In the genomic region with DNA sequence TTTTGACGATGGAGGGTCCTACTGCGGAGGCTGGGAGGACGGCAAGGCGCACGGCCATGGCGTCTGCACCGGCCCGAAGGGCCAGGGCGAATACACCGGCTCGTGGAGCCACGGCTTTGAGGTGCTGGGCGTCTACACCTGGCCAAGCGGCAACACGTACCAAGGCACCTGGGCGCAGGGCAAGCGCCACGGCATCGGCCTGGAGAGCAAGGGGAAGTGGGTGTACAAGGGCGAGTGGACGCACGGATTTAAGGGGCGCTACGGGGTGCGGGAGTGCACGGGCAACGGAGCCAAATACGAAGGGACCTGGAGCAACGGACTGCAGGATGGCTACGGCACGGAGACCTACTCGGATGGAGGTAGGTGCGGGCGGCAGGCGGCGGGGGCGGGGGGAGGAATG, we compare ENCODE assay signal across 8 mouse cellular contexts. TPM values are rescaled to one million over a fixed set of nuclear protein-coding genes. Genes with fewer than 3 reads are reported as not detected.
DNase-seq lines count a peak whose midpoint lies in the region; ATAC-seq lines count a peak whose summit lies in the region.

No protein-coding gene starts in this region.

- H3K27me3 ChIP-seq in heart, embryonic 15.5 days = peaks cover 85% of the 10 kb centered on the region
- H3K27me3 ChIP-seq in forebrain, embryonic 13.5 days = peaks cover 64% of the 10 kb centered on the region
- H3K27me3 ChIP-seq in midbrain, embryonic 10.5 days (ENCODE audit: low read depth, poor library complexity, severe bottlenecking) = peaks cover 64% of the 10 kb centered on the region

- H3K27ac ChIP-seq in heart, embryonic 15.5 days = no peak overlapping the region
- 0 out of 2 replicates have a peak overlapping the region, but pooled peaks have one; percentile 35 for H3K27ac ChIP-seq in forebrain, embryonic 13.5 days
- H3K27ac ChIP-seq in midbrain, embryonic 10.5 days (replicated peaks) = peak overlapping the region; percentile 72

- H3K4me1 ChIP-seq in heart, embryonic 15.5 days (replicated peaks) = peaks cover 13% of the 10 kb centered on the region
- peaks cover 28% of the 10 kb centered on the region for H3K4me1 ChIP-seq in forebrain, embryonic 13.5 days
- peaks cover 27% of the 10 kb centered on the region for H3K4me1 ChIP-seq in midbrain, embryonic 10.5 days

- H3K9ac ChIP-seq in heart, embryonic 15.5 days = no peak overlapping the region
- H3K9ac ChIP-seq in forebrain, embryonic 13.5 days = peak overlapping the region; percentile 76

- intact Hi-C loops in heart, postnatal 25 days (cut with DNase I) = no loop called here

- no peak for DNase-seq in heart, adult 8-10 months (ENCODE audit: low spot score)
- peak; percentile 33 for DNase-seq in ZHBTc4 (ENCODE audit: low read depth, low spot score)
- peak; percentile 37 for DNase-seq in midbrain, embryonic 10.5 days (ENCODE audit: low spot score)
- DNase-seq in gastrocnemius, adult 8-10 months (ENCODE audit: low spot score in 2 of 2) = no peak
- DNase-seq in heart, postnatal 25 days (ENCODE audit: low spot score) = no peak

- 1% methylated on average over 37 of the region's 37 CpGs for WGBS in heart, embryonic 15.5 days
- under 1% methylated on average over 37 of the region's 37 CpGs for WGBS in forebrain, embryonic 13.5 days
- WGBS in midbrain, embryonic 10.5 days = under 1% methylated on average over 37 of the region's 37 CpGs

- H3K36me3 ChIP-seq in heart, embryonic 15.5 days = no peaks in the 10 kb centered on the region
- no peaks in the 10 kb centered on the region for H3K36me3 ChIP-seq in forebrain, embryonic 13.5 days (ENCODE audit: poor library complexity, severe bottlenecking)
- no peaks in the 10 kb centered on the region for H3K36me3 ChIP-seq in midbrain, embryonic 10.5 days

- peak overlapping the region; percentile 86 for H3K4me2 ChIP-seq in heart, embryonic 15.5 days
- H3K4me2 ChIP-seq in forebrain, embryonic 13.5 days = peak overlapping the region; percentile 85

- peak overlapping the region; percentile 50 for H3K4me3 ChIP-seq in heart, embryonic 15.5 days
- H3K4me3 ChIP-seq in forebrain, embryonic 13.5 days = peak overlapping the region; percentile 60
- H3K4me3 ChIP-seq in midbrain, embryonic 10.5 days = peak overlapping the region; percentile 66

- no peak for ATAC-seq in heart, embryonic 15.5 days (replicated peaks; ENCODE audit: insufficient number of reproducible peaks, insufficient read depth, low FRiP score, low read depth)
- peak; percentile 36; the same call in 1 of the 2 replicates for ATAC-seq in forebrain, embryonic 13.5 days
- no peak for ATAC-seq in megakaryocyte progenitor cell, adult 5-6 weeks (replicated peaks; ENCODE audit: poor library complexity)

- H3K9me3 ChIP-seq in heart, embryonic 15.5 days (replicated peaks) = no peaks in the 10 kb centered on the region
- no peaks in the 10 kb centered on the region for H3K9me3 ChIP-seq in forebrain, embryonic 13.5 days (replicated peaks)
- H3K9me3 ChIP-seq in midbrain, embryonic 10.5 days (replicated peaks) = no peaks in the 10 kb centered on the region; the same call in 1 of the 2 replicates

RNA-seq across cellular contexts. Expression of a gene that starts 1.2 kb away (rescaled TPM):
- 0.21 and 1.2 TPM in 2 replicates for polyA plus RNA-seq in heart, embryonic 15.5 days (2015; fragmentation: Nextera tagmentation; extraction: Ambion mirVana)
- under 1 TPM in 1 of 4 experiments, not detected in 3; 0.16 TPM for total RNA-seq in heart, adult 8-10 months (2022)
- polyA plus RNA-seq in forebrain, embryonic 13.5 days (2015; fragmentation: Nextera tagmentation; extraction: Ambion mirVana) = 34.9 and 36.7 TPM in 2 replicates
- 11.9 and 18.7 TPM in 2 replicates for polyA plus RNA-seq in midbrain, embryonic 10.5 days (2016; fragmentation: Nextera tagmentation; extraction: Ambion mirVana)
- not detected for total RNA-seq in gastrocnemius, adult 8-10 months (2022)
- not detected in 2 replicates for total RNA-seq in megakaryocyte progenitor cell, adult 5-6 weeks (2015)
- 0.04 TPM in 1 of 2 replicates, not detected in the other for total RNA-seq in megakaryocyte progenitor cell, adult 5-6 weeks (2017)
- not detected for total RNA-seq in heart, postnatal 25 days (2021)

Comparison
In these comparisons a context has a peak if more than half of its experiments do, and no peak if none do; other contexts are left out.
1. DNase-seq: peak in ZHBTc4 (single experiment) and midbrain, embryonic 10.5 days (single experiment); none in heart, adult 8-10 months (single experiment), gastrocnemius, adult 8-10 months (0 of 2) and heart, postnatal 25 days (single experiment).
2. Peak in every context shown above with its lines, with median percentiles within 50 percentile points of each other: H3K4me3 ChIP-seq.